Mouse (Mus musculus): Measurements from ENCODE around the gene Kmt2d.

- TF ChIP-seq CTCF (conservative IDR thresholded peaks at IDR 0.05; ENCODE audit: insufficient read depth, insufficient read length, low read depth, low read length): no peak
- TF ChIP-seq POLR2A (IDR thresholded peaks at IDR 0.05; ENCODE audit: low read depth, low read length): no peak
Measured at GRCm38 (mm10) chr15:98880978-98881655, 10.1 kb upstream of the Kmt2d start.

Measured in kidney, adult 2 months (tissue).